Mouse (Mus musculus) kidney, adult 2 months (tissue): ENCODE data around the gene Srrm2.

ENCODE experiments used
- CTCF ChIP-seq: fragments of 200-500 bp; conservative IDR thresholded peaks from 2 replicates; pipeline ENCODE4 v1.5.1; 2011; ENCODE audit warnings: low read depth, mild to moderate bottlenecking, control low read depth, low read length, moderate library complexity, mixed read lengths; ENCODE audit not compliant: insufficient read depth, insufficient read length
- POLR2A ChIP-seq: fragments of 200-500 bp; IDR thresholded peaks from one replicate; pipeline ENCODE4 v1.6.1; 2011; ENCODE audit warnings: low read depth, low read length, control low read depth

GRCm38 (mm10) chr17:23823018-23823417, 32.7 kb downstream of the Srrm2 start:
- TF ChIP-seq CTCF (no peak), POLR2A (no peak)
